Mouse (Mus musculus): ENCODE measurements around the gene Bend5.

Gene Bend5

GRCm38 (mm10) chr4:111486187-111486586 lies 71.4 kb downstream of the Bend5 start:
- no peak for DNase-seq (ENCODE audit: low spot score in 2 of 2)

- no peak for DNase-seq (ENCODE audit: low spot score in 2 of 2)
These were observed 72.5 kb downstream of the Bend5 start for GRCm38 (mm10) chr4:111487233-111487843.

GRCm38 (mm10) chr4:111493750-111494404 lies 79.1 kb downstream of the Bend5 start:
- no peak for DNase-seq (ENCODE audit: low spot score in 2 of 2)

- DNase-seq (ENCODE audit: low spot score in 2 of 2) = peak; percentile 57 to 80
These were observed 81.1 kb downstream of the Bend5 start for GRCm38 (mm10) chr4:111495949-111496348.

- DNase-seq (ENCODE audit: low spot score in 2 of 2) = peak; percentile 60 to 69
These were observed 83.9 kb downstream of the Bend5 start for GRCm38 (mm10) chr4:111498751-111499150.

GRCm38 (mm10) chr4:111501441-111501840 lies 86.6 kb downstream of the Bend5 start:
- no peak for DNase-seq (ENCODE audit: low spot score in 2 of 2)

GRCm38 (mm10) chr4:111502965-111503727 lies 88.3 kb downstream of the Bend5 start:
- DNase-seq (ENCODE audit: low spot score in 2 of 2) = no peak

- no peak for DNase-seq (ENCODE audit: low spot score in 2 of 2)
These were observed 90.1 kb downstream of the Bend5 start for GRCm38 (mm10) chr4:111504952-111505351.
